Comparison of ENCODE assay signal across 8 mouse cellular contexts in genomic region chr2:27599061-27599768, GRCm38 (mm10).
DNase-seq lines count a peak whose midpoint lies in the region; ATAC-seq lines count a peak whose summit lies in the region.

No protein-coding gene starts in this region.

- H3K9me3 ChIP-seq in forebrain, embryonic 16.5 days (ENCODE audit: control insufficient read depth, low read length): no peaks in the 10 kb centered on the region
- peaks cover 4% of the 10 kb centered on the region; the same call in 1 of the 2 replicates for H3K9me3 ChIP-seq in forebrain, embryonic 10.5 days
- H3K9me3 ChIP-seq in lung, embryonic 15.5 days: no peaks in the 10 kb centered on the region; the same call in 1 of the 2 replicates

- H3K4me2 ChIP-seq in forebrain, embryonic 16.5 days (ENCODE audit: low read length): no peak overlapping the region
- no peak overlapping the region for H3K4me2 ChIP-seq in lung, embryonic 15.5 days

- H3K27ac ChIP-seq in forebrain, embryonic 16.5 days (ENCODE audit: low read length): no peak overlapping the region
- H3K27ac ChIP-seq in forebrain, embryonic 10.5 days: no peak overlapping the region
- H3K27ac ChIP-seq in lung, embryonic 15.5 days: peak overlapping the region; percentile 58

- peak; percentile 75 for ATAC-seq in forebrain, embryonic 16.5 days
- peak; percentile 45 for ATAC-seq in lung, embryonic 15.5 days (ENCODE audit: borderline replicate concordance, extremely low read depth, low FRiP score, low TSS enrichment)
- ATAC-seq in erythroid progenitor cell, adult 5-6 weeks (replicated peaks; ENCODE audit: low FRiP score, poor library complexity, severe bottlenecking): no peak

- 57% methylated on average over 8 of the region's 8 CpGs for WGBS in forebrain, embryonic 16.5 days
- WGBS in forebrain, embryonic 10.5 days: 89% methylated on average over 8 of the region's 8 CpGs
- WGBS in lung, embryonic 15.5 days: 59% methylated on average over 8 of the region's 8 CpGs

- no peaks in the 10 kb centered on the region for H3K36me3 ChIP-seq in forebrain, embryonic 16.5 days (ENCODE audit: control insufficient read depth, insufficient read depth)
- H3K36me3 ChIP-seq in forebrain, embryonic 10.5 days (replicated peaks): no peaks in the 10 kb centered on the region
- no peaks in the 10 kb centered on the region for H3K36me3 ChIP-seq in lung, embryonic 15.5 days

- H3K4me1 ChIP-seq in forebrain, embryonic 16.5 days (replicated peaks; ENCODE audit: control insufficient read depth, insufficient read depth, low read length): 0 out of 2 replicates have a peak, but pooled peaks cover 2% of the 10 kb centered on the region
- H3K4me1 ChIP-seq in forebrain, embryonic 10.5 days: peaks cover 9% of the 10 kb centered on the region
- peaks cover 28% of the 10 kb centered on the region for H3K4me1 ChIP-seq in lung, embryonic 15.5 days

- no peak overlapping the region for H3K9ac ChIP-seq in forebrain, embryonic 16.5 days (replicated peaks; ENCODE audit: low read depth, low read length)
- no peak overlapping the region for H3K9ac ChIP-seq in lung, embryonic 15.5 days

- DNase-seq in forebrain, embryonic 10.5 days (ENCODE audit: extremely low spot score, low spot score): no peak
- DNase-seq in urinary bladder, postnatal 14 days (ENCODE audit: low spot score): peak; percentile 57
- no peak for DNase-seq in urinary bladder, postnatal 10 days (ENCODE audit: low spot score)
- DNase-seq in kidney, adult 9 months: peak; percentile 71
- peak; percentile 53 for DNase-seq in testis, postnatal 14 days (ENCODE audit: low spot score)

- peaks cover 2% of the 10 kb centered on the region; the same call in 1 of the 2 replicates for H3K27me3 ChIP-seq in forebrain, embryonic 16.5 days (replicated peaks; ENCODE audit: control insufficient read depth, insufficient read depth, low read length)
- peaks cover 33% of the 10 kb centered on the region; the same call in 1 of the 2 replicates for H3K27me3 ChIP-seq in forebrain, embryonic 10.5 days (ENCODE audit: poor library complexity, severe bottlenecking)
- no peaks in the 10 kb centered on the region for H3K27me3 ChIP-seq in lung, embryonic 15.5 days

- H3K4me3 ChIP-seq in forebrain, embryonic 16.5 days (replicated peaks; ENCODE audit: low read length): no peak overlapping the region
- no peak overlapping the region for H3K4me3 ChIP-seq in forebrain, embryonic 10.5 days
- no peak overlapping the region for H3K4me3 ChIP-seq in lung, embryonic 15.5 days

Comparison
In these comparisons a context has a peak if more than half of its experiments do, and no peak if none do; other contexts are left out.
1. DNase-seq: peak in urinary bladder, postnatal 14 days (single experiment), kidney, adult 9 months (single experiment) and testis, postnatal 14 days (single experiment); none in forebrain, embryonic 10.5 days (single experiment) and urinary bladder, postnatal 10 days (single experiment).